Mouse (Mus musculus) kidney, postnatal 4 days (tissue): Measurements from ENCODE around the gene Klk12.

ENCODE experiments used
- DNase-seq, 2 experiments: peaks; one replicate each; pipeline ENCODE4 v3.0.0; 2021; ENCODE audit warnings: mixed read lengths in 2 of 2

Klk12 gene

DNA sequence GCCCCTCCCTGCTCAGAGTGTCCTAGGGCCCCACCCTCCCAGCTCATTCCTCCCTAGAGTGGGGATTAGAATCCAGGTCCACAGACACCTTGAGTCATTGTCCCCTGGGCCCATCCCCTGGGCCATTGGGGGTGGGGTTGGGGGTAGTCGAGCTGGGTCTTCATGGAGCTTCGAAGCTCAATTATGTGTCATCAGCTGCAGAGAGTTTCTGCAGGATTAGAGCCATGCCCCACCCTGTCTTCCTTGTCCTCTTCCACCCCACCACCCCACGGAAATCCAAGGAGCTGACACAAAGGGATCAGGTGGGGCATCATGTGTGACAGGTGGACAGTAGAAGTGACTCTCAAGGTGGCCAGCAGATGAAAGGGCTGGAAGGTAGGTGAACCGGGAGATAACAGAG lies at the start of gene Klk12:
Klk12 (plus strand) TSS at position 301 of the 400 bp plus-strand sequence.
- no peak for DNase-seq

DNA sequence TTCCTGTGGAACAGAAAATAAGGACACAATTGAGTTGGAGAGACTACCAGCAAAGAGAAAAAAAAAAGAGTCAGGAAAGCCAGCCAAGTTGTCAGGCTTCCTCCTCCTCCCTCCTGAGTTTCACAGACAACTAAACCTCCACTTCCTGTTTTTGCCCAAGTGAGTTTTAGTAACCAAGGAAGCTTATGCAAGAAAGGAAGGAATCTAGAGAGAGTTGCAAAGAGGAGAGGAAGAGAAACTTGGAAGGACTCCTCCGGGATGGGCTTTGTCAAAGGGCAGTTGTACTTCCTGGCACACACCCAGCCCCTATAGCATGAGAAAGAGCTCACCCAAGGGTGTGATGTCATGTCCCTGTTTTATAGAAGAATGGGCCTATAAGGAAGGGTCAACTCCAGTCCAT lies 20.9 kb upstream of the Klk12 start:
- DNase-seq = peak in 1 of 2 experiments; percentile 12

DNA sequence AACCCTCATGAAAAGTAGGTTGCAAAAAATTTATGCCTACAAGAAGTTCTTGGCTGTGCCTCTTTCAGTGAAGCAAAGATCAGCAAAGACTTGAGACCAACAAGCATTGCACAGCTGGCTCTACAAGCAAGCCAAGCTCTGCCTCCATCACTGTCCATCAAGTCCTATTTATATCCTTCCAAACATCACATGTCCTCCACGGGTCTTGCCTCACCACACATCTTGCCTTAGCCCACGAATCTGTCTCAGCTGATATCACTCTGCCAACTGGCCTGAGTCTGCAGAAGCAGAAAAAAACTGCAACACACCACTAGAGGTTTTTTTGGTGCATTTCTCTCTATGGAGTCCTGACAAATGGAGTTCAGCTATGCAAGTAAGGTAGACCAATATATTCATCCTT lies 15.9 kb upstream of the Klk12 start:
- no peak for DNase-seq

DNA sequence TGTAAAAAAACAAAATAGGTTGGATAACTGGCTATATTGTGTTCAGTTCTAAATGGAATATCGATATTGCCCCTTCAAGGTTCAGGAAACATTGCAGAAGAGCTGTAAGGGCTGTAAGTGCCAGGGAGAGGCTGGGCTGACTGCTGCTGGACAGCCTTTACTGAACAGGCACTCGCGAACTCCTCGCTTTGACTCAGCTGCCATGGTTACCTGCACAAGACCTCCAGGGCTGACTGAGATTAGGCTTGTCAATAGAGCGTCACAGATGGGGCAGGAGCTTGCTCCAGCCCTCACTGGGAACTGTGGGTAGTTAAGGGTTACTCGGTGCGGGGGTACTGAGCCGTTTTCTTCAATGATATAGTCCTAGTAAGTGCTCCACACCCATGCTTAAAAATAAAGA lies 2.2 kb upstream of the Klk12 start:
- no peak for DNase-seq

DNA sequence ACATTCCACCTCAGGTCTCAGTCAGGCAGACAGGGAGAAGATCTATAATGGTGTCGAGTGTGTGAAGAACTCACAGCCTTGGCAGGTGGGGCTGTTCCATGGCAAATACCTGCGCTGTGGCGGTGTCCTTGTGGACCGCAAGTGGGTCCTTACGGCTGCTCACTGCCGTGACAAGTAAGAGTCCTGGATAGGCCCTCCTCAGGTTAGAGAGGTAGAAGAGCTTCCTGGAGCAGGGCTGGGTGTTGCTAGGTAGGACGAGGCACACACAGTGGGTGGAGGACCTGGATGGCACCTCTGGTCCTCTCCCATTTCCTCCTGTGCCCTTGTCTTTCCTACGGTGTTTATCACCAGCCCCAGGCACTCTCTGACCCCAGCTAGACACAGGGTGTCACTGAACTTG lies 939 bp downstream of the Klk12 start:
- no peak for DNase-seq

DNA sequence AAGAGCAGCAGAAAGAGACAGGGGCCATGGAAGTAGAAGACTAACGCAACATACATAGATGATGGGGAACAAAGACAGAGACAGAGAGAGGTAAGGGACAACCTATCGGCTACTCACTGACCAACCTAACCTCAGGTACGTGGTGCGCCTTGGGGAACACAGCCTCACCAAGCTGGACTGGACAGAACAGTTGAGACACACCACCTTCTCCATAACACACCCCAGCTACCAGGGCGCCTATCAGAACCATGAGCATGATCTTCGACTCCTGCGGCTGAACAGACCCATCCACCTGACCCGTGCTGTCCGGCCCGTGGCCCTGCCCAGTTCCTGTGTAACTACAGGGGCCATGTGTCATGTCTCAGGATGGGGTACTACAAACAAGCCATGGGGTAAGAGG lies 2.0 kb downstream of the Klk12 start:
- DNase-seq = no peak

DNA sequence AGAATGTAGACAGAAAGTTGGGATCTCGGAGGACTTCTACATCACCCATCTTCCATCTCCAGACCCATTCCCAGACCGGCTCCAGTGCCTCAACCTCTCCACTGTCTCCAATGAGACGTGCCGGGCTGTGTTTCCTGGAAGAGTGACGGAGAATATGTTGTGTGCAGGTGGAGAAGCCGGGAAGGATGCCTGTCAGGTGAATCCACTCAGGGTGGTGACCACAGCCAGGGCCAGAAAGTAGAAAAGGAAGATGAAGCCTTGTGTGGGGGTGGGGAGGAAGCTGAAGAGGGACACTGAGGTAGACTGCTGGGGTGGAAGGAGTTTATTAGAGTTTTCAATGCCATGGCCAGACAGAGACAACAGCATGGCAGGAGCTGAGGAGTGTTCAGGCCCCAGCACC lies 3.2 kb downstream of the Klk12 start:
- no peak for DNase-seq

DNA sequence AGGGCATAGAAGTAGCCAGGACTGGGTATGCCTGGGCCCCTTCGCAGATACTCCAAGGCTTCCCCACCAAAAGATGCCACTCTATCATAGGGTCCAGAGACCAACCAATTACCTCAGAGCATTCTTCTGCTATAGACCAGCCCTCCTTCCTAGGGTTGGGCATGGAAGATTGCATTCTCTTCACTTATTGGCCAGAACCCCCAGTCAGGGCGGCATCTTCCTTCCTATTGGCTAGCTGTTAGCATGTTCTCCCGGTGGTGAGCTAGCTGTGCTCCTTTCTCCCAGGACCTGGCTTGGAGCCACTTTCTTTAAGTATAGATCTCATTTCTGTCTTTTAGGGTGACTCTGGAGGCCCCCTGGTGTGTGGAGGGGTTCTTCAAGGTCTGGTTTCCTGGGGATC lies 4.2 kb downstream of the Klk12 start:
- no peak for DNase-seq

DNA sequence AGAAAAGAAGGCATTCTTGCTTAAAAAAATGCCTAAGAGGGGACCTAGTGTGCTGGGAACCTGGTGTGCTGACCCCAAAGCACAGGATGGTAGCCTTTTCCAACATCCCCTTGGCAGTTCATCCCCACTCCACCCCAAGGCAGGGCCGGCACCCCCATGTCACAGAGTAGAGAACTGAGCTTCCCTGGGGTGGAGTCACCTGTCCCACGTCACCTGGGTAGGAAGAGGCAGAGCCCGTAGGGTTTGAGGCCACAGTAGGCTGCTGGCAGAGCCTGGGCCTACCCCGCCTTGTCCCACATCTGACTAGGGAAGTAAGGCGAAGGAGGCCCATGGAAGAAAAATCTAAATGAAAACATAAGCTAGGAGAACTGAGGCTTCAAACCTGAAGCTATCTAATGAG lies 5.7 kb downstream of the Klk12 start, which contains the start of gene Klk11:
Klk11 (plus strand) TSS at position 241 of the 400 bp plus-strand sequence.
- DNase-seq = no peak

DNA sequence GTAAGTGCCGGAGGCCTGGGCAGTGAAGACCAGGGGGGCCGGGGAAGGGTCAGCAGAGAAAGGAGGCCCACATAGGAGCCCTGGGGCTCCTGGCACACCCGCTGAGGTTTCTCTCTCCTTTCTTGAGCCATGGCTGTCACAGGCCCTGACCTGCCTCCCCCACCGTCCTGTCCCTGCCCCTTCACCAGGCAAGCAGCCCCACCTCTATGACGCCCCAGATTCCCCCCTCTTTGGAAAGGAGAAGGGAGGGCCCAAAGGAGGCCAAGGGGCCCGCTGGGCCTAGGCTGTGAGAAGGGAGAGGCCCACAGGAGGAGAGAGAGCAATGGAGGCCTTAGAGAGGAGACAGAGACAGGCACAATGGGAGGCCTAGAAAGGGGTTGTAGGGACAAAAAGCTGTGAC lies 6.1 kb downstream of the Klk12 start:
- no peak for DNase-seq

DNA sequence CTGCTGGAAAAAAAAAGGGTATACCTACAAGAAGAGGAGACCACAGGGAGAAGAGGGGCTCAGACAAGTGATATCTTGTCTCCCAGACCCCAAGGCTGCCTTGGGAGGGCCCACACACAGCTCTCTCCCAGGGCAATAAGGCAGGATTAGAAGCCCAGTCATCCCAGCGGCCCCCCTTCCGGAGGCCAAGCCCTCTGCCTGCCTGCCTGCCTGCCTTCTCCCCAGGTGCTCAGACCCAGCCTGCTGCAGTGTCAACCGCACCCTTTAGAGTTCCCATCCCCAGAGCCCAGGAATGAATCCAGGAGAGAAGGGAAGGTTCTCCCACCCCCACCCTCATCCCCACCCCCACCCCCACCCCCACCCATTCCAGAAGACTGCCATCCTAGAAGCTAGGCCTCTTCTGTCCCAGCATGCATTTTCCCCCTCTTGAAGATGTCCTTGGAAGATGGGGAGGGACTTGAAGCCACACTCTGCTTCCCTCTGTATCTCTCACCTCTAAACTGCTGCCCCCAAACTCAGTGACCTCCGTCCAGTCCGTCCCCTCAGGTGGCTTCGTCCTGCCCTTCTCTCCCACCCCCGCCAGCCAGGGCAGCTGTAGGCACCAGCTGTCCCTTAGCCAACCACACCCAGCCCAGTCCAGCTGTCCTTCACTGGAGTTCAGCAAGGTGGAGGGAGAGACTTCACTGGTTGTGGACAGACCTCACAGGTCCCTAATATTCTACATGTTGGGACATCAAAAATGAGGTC lies 6.8 kb downstream of the Klk12 start:
- no peak for DNase-seq

DNA sequence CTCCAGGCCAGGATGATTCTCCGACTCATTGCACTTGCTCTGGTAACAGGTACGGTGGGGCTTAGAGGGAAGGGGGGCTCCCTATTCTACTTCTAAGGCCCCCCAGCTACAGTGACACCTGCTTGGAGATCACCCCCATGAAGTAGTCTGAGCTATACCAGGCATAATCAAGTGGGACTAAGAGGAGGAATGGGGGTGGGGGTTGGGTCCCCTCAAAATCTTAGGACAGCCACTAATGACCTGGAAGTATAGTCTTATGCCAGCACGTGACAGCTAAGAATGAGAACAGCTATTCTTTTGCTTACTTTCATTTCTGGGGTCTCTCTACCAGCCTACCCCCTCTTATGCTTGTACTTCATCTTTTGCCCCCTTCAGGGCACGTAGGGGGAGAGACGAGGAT lies 7.8 kb downstream of the Klk12 start:
- DNase-seq = no peak

DNA sequence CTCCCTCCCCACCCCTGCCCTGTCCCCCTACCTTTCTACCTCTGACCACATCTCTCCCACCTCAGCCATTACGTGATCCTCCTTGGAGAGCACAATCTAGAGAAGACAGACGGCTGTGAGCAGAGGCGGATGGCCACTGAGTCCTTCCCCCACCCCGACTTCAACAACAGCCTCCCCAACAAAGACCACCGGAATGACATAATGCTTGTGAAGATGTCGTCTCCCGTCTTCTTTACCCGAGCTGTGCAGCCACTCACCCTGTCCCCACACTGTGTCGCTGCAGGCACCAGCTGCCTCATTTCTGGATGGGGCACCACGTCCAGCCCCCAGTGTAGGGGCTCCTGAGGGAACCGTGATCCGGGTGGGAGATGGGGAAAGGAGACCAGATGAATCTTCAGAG lies 8.7 kb downstream of the Klk12 start:
- no peak for DNase-seq

DNA sequence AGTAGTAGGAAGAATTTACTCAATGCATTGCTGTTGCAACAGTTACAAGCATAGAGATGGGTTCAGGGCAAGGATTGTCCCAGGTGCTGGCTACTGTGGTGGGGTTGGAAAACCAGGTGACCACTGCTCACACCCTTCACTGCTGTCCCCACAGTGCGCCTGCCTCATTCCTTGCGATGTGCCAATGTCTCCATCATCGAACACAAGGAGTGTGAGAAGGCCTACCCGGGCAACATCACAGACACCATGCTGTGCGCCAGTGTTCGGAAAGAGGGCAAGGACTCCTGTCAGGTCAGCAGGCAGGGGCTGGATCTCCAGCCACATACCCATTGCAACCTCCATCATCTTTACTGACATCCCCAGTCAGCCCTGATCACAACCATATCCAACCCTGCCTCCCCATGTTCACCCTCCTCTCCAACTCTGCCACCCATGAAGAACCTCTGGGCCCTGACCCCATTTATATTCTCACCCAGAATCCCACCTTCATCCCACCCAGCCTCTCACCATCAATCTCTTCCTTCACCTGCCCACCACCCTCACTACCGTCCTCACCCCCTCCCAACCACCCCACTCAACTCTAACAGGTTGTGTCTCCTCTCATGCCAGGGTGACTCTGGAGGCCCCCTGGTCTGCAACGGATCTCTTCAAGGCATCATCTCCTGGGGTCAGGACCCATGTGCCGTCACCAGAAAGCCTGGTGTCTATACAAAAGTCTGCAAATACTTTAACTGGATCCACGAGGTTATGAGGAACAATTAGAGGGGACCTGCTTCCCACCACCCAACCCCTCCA lies 9.7 kb downstream of the Klk12 start:
- DNase-seq = no peak

DNA sequence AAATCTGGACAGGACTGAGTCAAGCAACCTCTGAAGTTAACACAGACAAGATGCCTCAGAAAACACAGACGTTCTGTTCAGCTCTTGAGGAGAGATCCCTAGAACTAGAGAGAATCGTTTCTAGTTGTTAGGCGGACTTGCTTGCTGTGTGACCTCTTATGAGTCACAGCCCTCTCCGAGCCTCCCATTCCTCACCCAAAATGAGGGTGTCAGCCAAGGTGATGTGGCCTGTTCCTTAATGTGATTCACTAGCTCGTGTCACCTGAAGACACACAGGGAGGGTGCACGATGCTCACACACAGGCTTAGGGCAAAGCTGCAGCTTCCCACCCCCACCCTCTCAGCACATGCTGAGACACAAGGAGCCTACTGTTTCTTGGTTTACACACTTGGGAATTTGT lies 11.5 kb downstream of the Klk12 start:
- no peak for DNase-seq

DNA sequence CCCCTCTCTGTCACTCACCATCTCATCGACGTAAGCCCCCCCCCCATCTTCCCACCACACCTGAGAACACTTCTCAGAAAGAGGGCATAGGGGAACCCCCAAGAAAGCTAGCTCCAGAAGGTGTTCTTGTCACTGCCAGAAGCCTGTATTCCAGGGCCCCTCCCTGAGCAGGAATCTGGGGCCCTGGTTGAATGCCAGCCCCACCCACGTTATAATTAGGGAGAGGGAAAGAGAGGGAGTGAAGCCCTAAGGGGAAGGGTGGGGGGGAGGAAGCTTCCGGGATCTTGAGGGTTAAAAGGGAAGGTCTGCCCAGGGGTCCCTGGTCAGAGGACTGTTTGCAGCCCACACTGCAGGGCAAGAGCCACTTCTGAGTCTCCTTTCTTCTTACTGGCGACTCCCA lies 12.0 kb downstream of the Klk12 start, which contains the start of gene Klk10:
Klk10 (plus strand) TSS at position 290 of the 400 bp plus-strand sequence.
- no peak for DNase-seq

DNA sequence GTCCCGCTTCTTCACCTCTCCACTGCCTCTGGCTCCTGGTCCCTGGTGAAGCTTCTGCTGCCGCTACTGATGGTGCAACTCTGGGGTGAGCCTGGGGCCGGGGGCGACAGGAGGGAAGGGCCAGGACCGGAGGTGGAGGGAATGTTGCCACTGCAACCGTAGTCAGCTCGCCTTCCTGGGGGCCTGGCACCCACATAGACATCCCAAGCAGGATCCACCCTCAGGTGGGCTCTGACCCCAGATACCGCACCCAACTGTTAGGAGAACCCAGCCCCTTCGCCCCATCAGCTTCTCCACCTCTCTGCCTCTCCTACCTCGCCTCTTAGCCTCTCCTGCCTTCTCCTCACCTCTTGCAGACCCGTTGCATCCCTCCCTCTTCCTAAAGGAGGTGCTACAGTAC lies 12.8 kb downstream of the Klk12 start:
- no peak for DNase-seq

DNA sequence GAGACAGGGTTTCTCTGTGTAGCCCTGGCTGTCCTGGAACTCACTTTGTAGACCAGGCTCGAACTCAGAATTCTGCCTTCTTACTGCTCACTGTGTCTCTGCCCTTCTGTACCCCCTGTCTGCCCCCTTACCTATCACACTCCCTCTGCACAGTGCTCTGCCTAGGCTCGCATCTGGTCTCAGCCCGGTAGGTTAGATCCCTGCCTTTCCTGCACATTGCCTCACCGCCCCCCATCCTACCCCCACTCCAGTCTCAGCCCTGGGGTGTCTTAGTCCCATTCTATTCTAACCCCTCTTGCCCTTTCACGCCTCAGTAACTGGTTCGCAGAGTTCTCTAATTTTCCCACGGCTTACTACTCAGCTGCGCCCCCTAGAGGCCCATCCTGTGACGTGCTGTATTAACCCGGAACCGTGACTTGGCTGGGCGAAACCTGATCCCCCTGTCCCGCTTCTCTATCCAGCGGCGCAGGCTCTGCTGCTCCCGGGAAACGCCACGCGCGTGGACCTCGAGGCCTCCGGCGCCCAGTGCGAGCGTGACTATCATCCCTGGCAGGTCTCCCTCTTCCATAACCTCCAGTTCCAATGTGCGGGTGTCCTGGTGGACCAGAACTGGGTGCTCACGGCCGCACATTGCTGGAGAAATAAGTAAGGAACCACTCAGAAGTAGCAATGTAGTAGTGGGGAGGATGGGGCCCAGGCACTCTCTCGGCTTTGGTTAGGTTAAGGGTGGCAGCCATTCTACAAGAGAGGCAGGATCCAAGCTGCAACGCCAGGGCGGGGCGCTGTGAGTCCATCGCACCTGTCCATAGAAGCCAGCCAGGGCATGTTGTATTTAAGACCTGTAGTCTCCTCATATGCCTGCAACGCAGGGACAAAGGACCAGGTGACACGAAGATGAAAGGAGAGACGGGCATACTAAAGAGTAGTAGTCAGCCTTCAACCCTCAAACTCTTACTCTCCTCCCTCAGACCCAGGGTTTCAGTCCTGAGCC lies 13.9 kb downstream of the Klk12 start:
- DNase-seq = peak; percentile 92

DNA sequence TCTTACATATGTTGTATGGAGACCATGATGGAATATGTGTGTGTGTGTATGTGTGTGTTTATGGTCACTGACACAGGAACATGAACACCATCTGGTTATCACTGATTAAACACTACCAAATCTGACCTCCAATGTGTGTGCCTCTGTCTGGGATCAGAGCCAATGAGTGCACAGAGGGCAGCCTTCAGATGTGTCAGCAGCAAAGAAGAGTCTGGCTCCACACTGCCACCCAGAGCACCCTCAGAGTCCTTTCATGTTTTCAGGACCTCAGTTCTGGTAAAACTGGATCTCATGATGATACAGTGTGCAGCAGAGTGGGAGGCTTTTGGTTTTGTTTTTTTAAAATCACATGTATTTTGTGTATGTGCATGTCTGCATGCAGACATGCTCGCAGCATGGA lies 16.6 kb downstream of the Klk12 start:
- DNase-seq = peak; percentile 48 to 59

DNA sequence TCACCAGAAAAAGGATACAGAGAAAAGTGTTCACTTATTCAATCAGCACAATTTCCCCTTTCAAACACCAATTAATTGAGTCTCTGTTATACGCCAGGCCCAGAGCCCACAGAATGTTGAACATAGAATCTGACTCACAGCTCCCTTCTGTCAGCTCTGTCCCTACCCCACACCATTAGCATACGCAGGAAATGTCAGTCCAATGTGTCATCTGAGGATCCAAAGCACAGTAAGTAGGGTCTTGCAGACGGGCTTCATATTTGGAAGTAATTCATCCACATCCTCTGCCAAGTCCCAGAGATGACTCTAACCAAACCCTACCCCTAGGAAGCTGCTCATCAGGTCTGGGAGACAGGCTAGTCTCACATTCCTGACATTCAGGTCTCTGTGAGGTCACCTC lies 19.4 kb downstream of the Klk12 start:
- DNase-seq = no peak

DNA sequence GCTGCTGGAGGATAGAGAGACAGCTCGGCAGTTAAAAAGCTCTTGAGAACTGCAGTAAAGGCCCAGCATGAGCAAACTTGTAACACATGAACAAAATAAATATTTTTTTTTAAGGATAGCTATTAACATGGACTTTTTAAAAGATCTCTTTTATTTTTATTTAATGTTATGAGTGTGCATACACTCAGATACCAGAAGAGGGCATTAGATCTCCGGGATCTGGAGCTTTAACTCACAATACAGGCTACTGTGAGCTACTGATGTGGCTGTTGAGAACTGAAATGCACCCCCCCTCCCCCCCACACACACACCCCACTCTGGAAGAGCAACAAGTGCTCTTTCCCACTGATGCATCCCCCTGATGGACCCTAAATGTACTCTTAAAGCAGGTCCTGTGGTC lies 20.6 kb downstream of the Klk12 start:
- no peak for DNase-seq

DNA sequence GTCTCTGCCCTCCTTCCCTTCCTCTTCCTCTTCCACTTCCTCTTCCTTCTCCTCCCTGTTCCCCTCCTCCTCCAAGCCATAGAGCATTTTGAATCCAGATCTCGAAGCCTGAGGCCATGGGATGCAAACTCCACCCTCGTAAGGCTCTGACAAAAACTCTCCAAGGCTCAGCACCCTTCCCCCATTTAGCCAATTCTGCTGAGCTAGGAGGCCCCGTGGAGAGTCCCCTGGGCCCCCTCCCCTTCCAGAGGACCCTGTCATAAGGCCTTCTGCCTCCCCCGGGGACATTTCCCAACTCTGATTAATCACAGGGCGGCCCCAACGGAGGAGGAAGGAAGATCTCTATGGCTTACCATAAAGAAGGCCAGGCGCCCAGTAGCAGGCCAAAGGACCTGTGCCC lies 22.9 kb downstream of the Klk12 start, which contains the start of gene Klk9:
Klk9 (plus strand) TSS at position 301 of the 400 bp plus-strand sequence.
- no peak for DNase-seq

DNA sequence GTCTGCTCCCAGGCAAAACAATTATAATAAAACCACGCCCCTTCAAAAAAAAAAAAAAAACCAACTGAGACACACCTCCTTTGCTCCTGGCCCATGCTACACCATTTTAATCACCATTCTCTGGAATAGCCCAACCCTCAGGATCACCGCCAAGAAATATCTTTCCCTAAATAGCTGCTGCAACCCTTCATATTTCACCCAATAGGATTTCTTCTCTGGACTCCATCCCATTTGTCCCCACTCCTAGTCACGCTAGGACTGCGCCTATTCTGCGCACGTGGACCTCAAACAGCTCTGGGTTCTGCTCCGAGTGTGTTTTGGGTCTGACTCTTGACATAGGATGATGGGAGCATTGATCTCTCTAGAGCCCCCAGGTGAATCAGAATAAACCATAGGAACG lies 27.7 kb downstream of the Klk12 start:
- no peak for DNase-seq
